In genomic region chr1:170161852-170162251, GRCm38 (mm10) we compare ENCODE assay signal across 12 mouse cellular contexts. TPM values are rescaled to one million over a fixed set of nuclear protein-coding genes. Genes with fewer than 3 reads are reported as not detected.
DNase-seq lines count a peak whose midpoint lies in the region; ATAC-seq and TF ChIP-seq lines count a peak whose summit lies in the region.
"Had no signal": no experiment of that assay in that cellular context is flagged by ENCODE, and none has a peak within 500 bp of the region (broad histone marks: within the 10 kb centered on the region; RNA-seq: fewer than 3 reads in every experiment).

No protein-coding gene starts in this region.

- no peak overlapping the region for H3K9ac ChIP-seq in midbrain, postnatal 0 days (replicated peaks; ENCODE audit: low read length, poor library complexity, severe bottlenecking)
- H3K9ac ChIP-seq: liver, embryonic 15.5 days; neural tube, embryonic 12.5 days had no signal

- H3K36me3 ChIP-seq in midbrain, postnatal 0 days (ENCODE audit: insufficient read depth, low read length) = peaks cover 20% of the 10 kb centered on the region

- H3K4me2 ChIP-seq in midbrain, postnatal 0 days (ENCODE audit: low read depth, low read length, poor library complexity, severe bottlenecking) = no peak overlapping the region
- H3K4me2 ChIP-seq: liver, embryonic 15.5 days; neural tube, embryonic 12.5 days had no signal

- WGBS in midbrain, postnatal 0 days = 80% methylated on average over 6 of the region's 6 CpGs

- H3K27ac ChIP-seq in brown adipose tissue, adult 24 weeks (replicated peaks; ENCODE audit: low read depth, low read length) = peak overlapping the region; percentile 71
- H3K27ac ChIP-seq in midbrain, postnatal 0 days (ENCODE audit: low read depth, low read length) = no peak overlapping the region
- H3K27ac ChIP-seq: liver, embryonic 15.5 days; neural tube, embryonic 12.5 days had no signal

- no peak overlapping the region for H3K4me3 ChIP-seq in brown adipose tissue, adult 24 weeks (ENCODE audit: insufficient read depth, low read depth, low read length)
- H3K4me3 ChIP-seq in midbrain, postnatal 0 days (ENCODE audit: low read depth, low read length) = no peak overlapping the region
- H3K4me3 ChIP-seq: liver, embryonic 15.5 days; neural tube, embryonic 12.5 days had no signal

- peak; percentile 59 for DNase-seq in gastrocnemius, adult 18-20 months (ENCODE audit: low spot score)
- no peak for DNase-seq in gastrocnemius, postnatal 10 days
- peak; percentile 60 to 67 for DNase-seq in heart, postnatal 36 days
- DNase-seq in lung, postnatal 25 days (ENCODE audit: low spot score) = peak; percentile 75
- DNase-seq in frontal cortex, adult 2 months (ENCODE audit: extremely low spot score in 1 of 2, low spot score in 1 of 2) = no peak
- no peak for DNase-seq in frontal cortex, postnatal 25 days (ENCODE audit: low spot score in 2 of 2)
- DNase-seq in midbrain, postnatal 0 days (ENCODE audit: low spot score) = no peak
- DNase-seq: cerebellum, adult 9-11 months had no signal

- intact Hi-C loops in heart, postnatal 36 days (cut with DNase I) = no loop called here

- ATAC-seq in midbrain, postnatal 0 days (ENCODE audit: low FRiP score) = no peak
- ATAC-seq: inflammation-experienced regulatory T-cells, adult 6 months had no signal

- no peak for TF ChIP-seq CTCF in midbrain, postnatal 0 days (IDR thresholded peaks at IDR 0.05)

- H3K27me3 ChIP-seq in midbrain, postnatal 0 days (ENCODE audit: insufficient read depth, low read length) = no peaks in the 10 kb centered on the region
- H3K27me3 ChIP-seq: liver, embryonic 15.5 days; neural tube, embryonic 12.5 days had no signal

- no peaks in the 10 kb centered on the region for H3K9me3 ChIP-seq in midbrain, postnatal 0 days (ENCODE audit: low read length)
- H3K9me3 ChIP-seq: liver, embryonic 15.5 days; neural tube, embryonic 12.5 days had no signal

- peaks cover 14% of the 10 kb centered on the region for H3K4me1 ChIP-seq in brown adipose tissue, adult 24 weeks (ENCODE audit: control insufficient read depth, insufficient read depth, insufficient read length, low read length)
- no peaks in the 10 kb centered on the region for H3K4me1 ChIP-seq in midbrain, postnatal 0 days (ENCODE audit: insufficient read depth, low read length)

RNA-seq across cellular contexts. Expression of gene Uap1, which starts 12.9 kb away (rescaled TPM):
- total RNA-seq in gastrocnemius, adult 18-20 months (2021) = 10 to 100 TPM; 43.4 to 49.7 TPM
- total RNA-seq in gastrocnemius, postnatal 10 days (2021) = 10 to 100 TPM; 32.5 to 34.6 TPM
- 54.8 and 58.0 TPM in 2 replicates for polyA plus RNA-seq in brown adipose tissue, adult 24 weeks (2012; ENCODE audit: insufficient read depth, insufficient read length, missing spikeins)
- total RNA-seq in heart, postnatal 36 days (2021) = 10 to 100 TPM; 52.6 to 65.2 TPM
- 42.6 and 43.6 TPM in 2 replicates for polyA plus RNA-seq in frontal cortex, adult 2 months (2012; rRNA removed)
- total RNA-seq in midbrain, postnatal 0 days (2014; rRNA removed) = 38.6 and 52.8 TPM in 2 replicates
- polyA plus RNA-seq in midbrain, postnatal 0 days (2015; fragmentation: Nextera tagmentation; extraction: Ambion mirVana) = 55.8 and 59.0 TPM in 2 replicates

RNA-seq across cellular contexts. Expression of gene Ddr2, which starts 51.3 kb away (rescaled TPM):
- 10 to 100 TPM; 10.1 to 15.8 TPM for total RNA-seq in gastrocnemius, adult 18-20 months (2021)
- total RNA-seq in gastrocnemius, postnatal 10 days (2021) = 10 to 100 TPM; 43.9 to 49.8 TPM
- polyA plus RNA-seq in brown adipose tissue, adult 24 weeks (2012; ENCODE audit: insufficient read depth, insufficient read length, missing spikeins) = 10.9 and 15.5 TPM in 2 replicates
- total RNA-seq in heart, postnatal 36 days (2021) = 10 to 100 TPM; 21.0 to 24.2 TPM
- polyA plus RNA-seq in frontal cortex, adult 2 months (2012; rRNA removed) = 4.8 and 5.9 TPM in 2 replicates
- total RNA-seq in midbrain, postnatal 0 days (2014; rRNA removed) = 8.2 and 9.8 TPM in 2 replicates
- polyA plus RNA-seq in midbrain, postnatal 0 days (2015; fragmentation: Nextera tagmentation; extraction: Ambion mirVana) = 7.4 and 8.0 TPM in 2 replicates

RNA-seq across cellular contexts. Expression of gene Uhmk1, which starts 53.3 kb away (rescaled TPM):
- total RNA-seq in gastrocnemius, adult 18-20 months (2021) = 10 to 100 TPM; 11.7 to 15.6 TPM
- total RNA-seq in gastrocnemius, postnatal 10 days (2021) = 10 to 100 TPM; 12.2 to 13.4 TPM
- 32.6 and 42.6 TPM in 2 replicates for polyA plus RNA-seq in brown adipose tissue, adult 24 weeks (2012; ENCODE audit: insufficient read depth, insufficient read length, missing spikeins)
- total RNA-seq in heart, postnatal 36 days (2021) = 10 to 100 TPM; 18.1 to 19.2 TPM
- polyA plus RNA-seq in frontal cortex, adult 2 months (2012; rRNA removed) = 75.1 and 75.6 TPM in 2 replicates
- 46.4 and 57.3 TPM in 2 replicates for total RNA-seq in midbrain, postnatal 0 days (2014; rRNA removed)
- 7.2 and 8.2 TPM in 2 replicates for polyA plus RNA-seq in midbrain, postnatal 0 days (2015; fragmentation: Nextera tagmentation; extraction: Ambion mirVana)

Comparison
In these comparisons a context has a peak if more than half of its experiments do, and no peak if none do; other contexts are left out.
1. DNase-seq: peak in gastrocnemius, adult 18-20 months (single experiment), heart, postnatal 36 days (2 of 2) and lung, postnatal 25 days (single experiment); none in gastrocnemius, postnatal 10 days (single experiment), frontal cortex, adult 2 months (0 of 2), frontal cortex, postnatal 25 days (0 of 2) and midbrain, postnatal 0 days (single experiment).